Mouse (Mus musculus) liver, postnatal 0 days (tissue): ENCODE results near the gene Hyal1.

Source experiments
- CTCF ChIP-seq: sonication (generic); IDR thresholded peaks from 2 replicates; pipeline ENCODE4 v1.5.1; 2016; ENCODE audit warnings: antibody characterized with exemption, low read depth
- EP300 ChIP-seq: IDR thresholded peaks from 2 replicates; pipeline ENCODE4 v1.6.1; 2016; ENCODE audit warnings: antibody characterized with exemption, low read depth, mild to moderate bottlenecking

GRCm38 (mm10) chr9:107586504-107586903 is 9.8 kb downstream of the Hyal1 start:
- TF ChIP-seq CTCF (no peak), EP300 (no peak)
